Mouse (Mus musculus) MN1 (cell line): Measurements from ENCODE around the gene A4galt.
"Not testable (repeated sequence)": the region's sequence is repeated elsewhere in the genome, so short reads cannot be mapped to it uniquely, and the experiment has no call there.

ENCODE experiments used
- DNase-seq: peaks from one replicate; pipeline ENCODE4 v3.0.0-alpha.2; 2016; ENCODE audit warnings: low spot score

Gene A4galt

GRCm38 (mm10) chr15:83251176-83252004 is at the start of gene A4galt:
Gene A4galt (minus strand): TSS chr15:83251774.
- peak; percentile 91 for DNase-seq

GRCm38 (mm10) chr15:83299916-83300582 is 48.5 kb upstream of the A4galt start:
- DNase-seq = no peak

GRCm38 (mm10) chr15:83299450-83299849 is 47.9 kb upstream of the A4galt start:
- DNase-seq = no peak

- no peak for DNase-seq
These were observed 47.2 kb upstream of the A4galt start for GRCm38 (mm10) chr15:83298810-83299209.

- DNase-seq = no peak
These were observed 46.7 kb upstream of the A4galt start for GRCm38 (mm10) chr15:83298313-83298712.

- DNase-seq = no peak
These were observed 45.3 kb upstream of the A4galt start for GRCm38 (mm10) chr15:83296771-83297311.

- no peak for DNase-seq
These were observed 44.5 kb upstream of the A4galt start for GRCm38 (mm10) chr15:83296050-83296449.

GRCm38 (mm10) chr15:83294954-83295353 is 43.4 kb upstream of the A4galt start:
- DNase-seq = no peak

- no peak for DNase-seq
These were observed 42.4 kb upstream of the A4galt start for GRCm38 (mm10) chr15:83293706-83294645.

- no peak for DNase-seq
These were observed 41.6 kb upstream of the A4galt start for GRCm38 (mm10) chr15:83293144-83293543.

- DNase-seq = no peak
These were observed 40.9 kb upstream of the A4galt start for GRCm38 (mm10) chr15:83292261-83293056.

GRCm38 (mm10) chr15:83290899-83291298 is 39.3 kb upstream of the A4galt start:
- DNase-seq = peak; percentile 59

GRCm38 (mm10) chr15:83284828-83285227 is 33.3 kb upstream of the A4galt start:
- DNase-seq = no peak

- no peak for DNase-seq
These were observed 30.8 kb upstream of the A4galt start for GRCm38 (mm10) chr15:83282397-83282796.

GRCm38 (mm10) chr15:83281303-83281702 is 29.7 kb upstream of the A4galt start:
- DNase-seq = no peak

GRCm38 (mm10) chr15:83278579-83278978 is 27.0 kb upstream of the A4galt start:
- DNase-seq = no peak

- DNase-seq = peak; percentile 99
These were observed 25.9 kb upstream of the A4galt start for GRCm38 (mm10) chr15:83277451-83277850.

GRCm38 (mm10) chr15:83274237-83274636 is 22.7 kb upstream of the A4galt start:
- DNase-seq = not testable (repeated sequence)

GRCm38 (mm10) chr15:83273017-83273416 is 21.4 kb upstream of the A4galt start:
- no peak for DNase-seq

GRCm38 (mm10) chr15:83271221-83271620 is 19.6 kb upstream of the A4galt start:
- DNase-seq = not testable (repeated sequence)

- not testable (repeated sequence) for DNase-seq
These were observed 18.4 kb upstream of the A4galt start for GRCm38 (mm10) chr15:83269985-83270384.
